Mouse (Mus musculus): Measurements from ENCODE around the gene Pcdh15. TPM values are rescaled to one million over a fixed set of nuclear protein-coding genes. Genes with fewer than 3 reads are reported as not detected.

Pcdh15 gene
- polyA plus RNA-seq, 1 experiment from 2014 or later = 1.3 TPM

- H3K9me3 ChIP-seq = no peaks in the 10 kb centered on the region
- no peaks in the 10 kb centered on the region for H3K36me3 ChIP-seq
- no peak overlapping the region for H3K4me3 ChIP-seq (replicated peaks)
- 83% methylated on average over 4 of the region's 4 CpGs for WGBS
- no peaks in the 10 kb centered on the region for H3K27me3 ChIP-seq (replicated peaks)
- H3K27ac ChIP-seq = no peak overlapping the region
- H3K9ac ChIP-seq = no peak overlapping the region
- no peak for ATAC-seq
- H3K4me1 ChIP-seq (replicated peaks) = no peaks in the 10 kb centered on the region
- no peak overlapping the region for H3K4me2 ChIP-seq (replicated peaks)
Measured at GRCm38 (mm10) chr10:73147978-73148377, 48.8 kb downstream of the Pcdh15 start.

GRCm38 (mm10) chr10:73154544-73154943 lies 55.4 kb downstream of the Pcdh15 start:
- Histone ChIP-seq H3K4me1 (replicated peaks) (no peaks in the 10 kb centered on the region), H3K4me3 (replicated peaks) (no peak overlapping the region), H3K9me3 (no peaks in the 10 kb centered on the region), H3K9ac (no peak overlapping the region), H3K4me2 (replicated peaks) (no peak overlapping the region), H3K36me3 (no peaks in the 10 kb centered on the region), H3K27me3 (replicated peaks) (no peaks in the 10 kb centered on the region), H3K27ac (no peak overlapping the region)
- 82% methylated on average over 5 of the region's 5 CpGs for WGBS
- no peak for ATAC-seq

DNA sequence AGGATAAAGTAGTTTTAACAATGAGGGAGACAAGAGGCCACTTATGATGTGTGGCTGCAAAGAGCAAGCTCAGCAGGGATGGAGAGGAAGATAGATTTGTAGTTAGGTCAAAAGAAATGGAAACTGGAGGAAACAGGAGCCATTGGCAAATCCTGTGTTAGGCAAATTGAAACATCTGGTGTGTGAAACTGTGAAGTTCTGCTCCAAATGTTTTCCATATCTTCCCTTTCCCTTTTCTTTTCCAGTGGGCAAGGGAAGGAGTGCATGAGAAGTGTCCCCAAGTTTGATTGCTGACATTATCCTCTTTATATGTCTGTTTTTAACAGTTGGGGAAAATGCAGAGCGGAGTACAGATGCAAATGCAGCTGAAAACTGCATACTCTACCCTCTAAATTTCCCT lies 62.6 kb downstream of the Pcdh15 start:
- WGBS = 89% methylated on average over 1 of the region's 1 CpGs
- no peak overlapping the region for H3K4me3 ChIP-seq (replicated peaks)

DNA sequence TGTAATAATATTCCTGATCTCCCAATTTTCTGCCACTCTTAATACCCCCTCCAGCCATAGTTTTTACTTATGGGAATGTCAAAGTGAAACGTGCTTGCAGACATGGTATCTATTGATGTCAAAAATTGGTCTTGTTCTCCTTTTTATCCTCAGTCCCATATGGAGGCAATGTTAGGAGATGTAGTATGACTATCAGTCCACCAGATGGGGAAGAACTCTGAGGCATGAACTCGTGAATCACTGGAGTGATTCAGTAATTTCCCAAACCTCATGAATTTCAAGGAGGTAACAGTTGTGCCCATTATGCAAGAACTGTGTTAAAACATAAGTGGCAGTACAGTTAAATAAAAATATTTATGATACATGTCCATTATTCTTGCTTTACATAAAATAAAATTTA lies 116.9 kb downstream of the Pcdh15 start:
- H3K27ac ChIP-seq = no peak overlapping the region
- no peak overlapping the region for H3K4me2 ChIP-seq (replicated peaks)
- no peaks in the 10 kb centered on the region for H3K9me3 ChIP-seq
- H3K9ac ChIP-seq = no peak overlapping the region
- H3K36me3 ChIP-seq = no peaks in the 10 kb centered on the region
- WGBS = 58% methylated on average over 2 of the region's 2 CpGs
- H3K4me1 ChIP-seq (replicated peaks) = no peaks in the 10 kb centered on the region
- no peak overlapping the region for H3K4me3 ChIP-seq (replicated peaks)
- H3K27me3 ChIP-seq (replicated peaks) = no peaks in the 10 kb centered on the region
- ATAC-seq = no peak

More for the DNA sequence above, 62.6 kb downstream of the Pcdh15 start:
- H3K4me1 ChIP-seq (replicated peaks) = no peaks in the 10 kb centered on the region
- no peaks in the 10 kb centered on the region for H3K9me3 ChIP-seq
- ATAC-seq = no peak
- no peak overlapping the region for H3K27ac ChIP-seq
- no peaks in the 10 kb centered on the region for H3K27me3 ChIP-seq (replicated peaks)
- H3K36me3 ChIP-seq = no peaks in the 10 kb centered on the region
- H3K4me2 ChIP-seq (replicated peaks) = no peak overlapping the region
- no peak overlapping the region for H3K9ac ChIP-seq

DNA sequence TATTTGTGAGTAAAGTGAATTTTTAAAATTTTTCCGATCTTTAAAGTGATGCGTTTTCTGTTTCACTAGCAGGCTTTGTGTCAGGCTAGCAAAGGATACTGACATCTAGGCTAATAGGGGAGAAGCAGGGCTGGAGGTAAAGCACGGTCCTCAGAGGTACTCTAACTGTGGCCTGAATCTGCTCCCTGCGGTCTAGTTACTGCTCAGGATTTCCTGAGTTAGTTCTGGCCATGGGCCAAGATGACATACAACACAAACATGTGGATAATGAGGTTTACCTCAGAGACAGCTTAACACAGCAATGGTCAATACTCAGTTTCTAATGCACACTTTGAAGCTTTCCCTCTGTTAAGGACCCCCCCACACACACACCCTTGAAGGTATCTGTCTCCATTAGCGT lies 143.2 kb downstream of the Pcdh15 start:
- H3K4me2 ChIP-seq (replicated peaks) = no peak overlapping the region
- no peak overlapping the region for H3K9ac ChIP-seq
- 72% methylated on average over 5 of the region's 5 CpGs for WGBS
- no peaks in the 10 kb centered on the region for H3K36me3 ChIP-seq
- no peak for ATAC-seq
- H3K27ac ChIP-seq = no peak overlapping the region
- H3K27me3 ChIP-seq (replicated peaks) = no peaks in the 10 kb centered on the region
- no peak overlapping the region for H3K4me3 ChIP-seq (replicated peaks)
- no peaks in the 10 kb centered on the region for H3K4me1 ChIP-seq (replicated peaks)
- no peaks in the 10 kb centered on the region for H3K9me3 ChIP-seq

DNA sequence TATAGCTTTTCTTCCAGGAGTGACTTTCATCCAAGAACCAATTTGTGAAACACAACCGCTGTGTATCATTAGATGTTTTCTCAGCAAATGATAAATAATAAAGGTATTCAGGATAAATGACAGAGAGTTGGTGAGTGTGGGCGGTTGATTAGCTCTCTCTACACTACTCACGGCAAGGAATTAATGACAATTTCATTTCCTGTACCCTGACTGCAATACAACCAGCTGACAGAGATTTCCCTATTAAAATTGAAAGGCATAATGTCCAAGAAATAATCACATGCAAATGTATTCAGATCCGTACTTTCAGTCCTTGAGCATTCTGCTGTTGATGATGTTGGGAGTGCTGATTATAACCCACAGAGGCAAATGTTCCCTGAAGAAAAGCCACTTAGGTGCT lies 181.3 kb downstream of the Pcdh15 start:
- no peak overlapping the region for H3K4me3 ChIP-seq (replicated peaks)
- no peak for ATAC-seq

GRCm38 (mm10) chr10:73296456-73296855 lies 197.3 kb downstream of the Pcdh15 start:
- H3K27me3 ChIP-seq (replicated peaks) = no peaks in the 10 kb centered on the region
- WGBS = 64% methylated on average over 5 of the region's 5 CpGs
- H3K9me3 ChIP-seq = no peaks in the 10 kb centered on the region
- ATAC-seq = no peak
- no peak overlapping the region for H3K4me2 ChIP-seq (replicated peaks)
- H3K36me3 ChIP-seq = no peaks in the 10 kb centered on the region
- H3K4me1 ChIP-seq (replicated peaks) = no peaks in the 10 kb centered on the region
- H3K4me3 ChIP-seq (replicated peaks) = no peak overlapping the region
- no peak overlapping the region for H3K27ac ChIP-seq
- H3K9ac ChIP-seq = no peak overlapping the region

More for the DNA sequence above, 181.3 kb downstream of the Pcdh15 start:
- Histone ChIP-seq H3K36me3 (no peaks in the 10 kb centered on the region), H3K4me1 (replicated peaks) (no peaks in the 10 kb centered on the region), H3K9ac (no peak overlapping the region), H3K9me3 (no peaks in the 10 kb centered on the region), H3K27ac (no peak overlapping the region), H3K27me3 (replicated peaks) (no peaks in the 10 kb centered on the region), H3K4me2 (replicated peaks) (no peak overlapping the region)
- 84% methylated on average over 4 of the region's 4 CpGs for WGBS

DNA sequence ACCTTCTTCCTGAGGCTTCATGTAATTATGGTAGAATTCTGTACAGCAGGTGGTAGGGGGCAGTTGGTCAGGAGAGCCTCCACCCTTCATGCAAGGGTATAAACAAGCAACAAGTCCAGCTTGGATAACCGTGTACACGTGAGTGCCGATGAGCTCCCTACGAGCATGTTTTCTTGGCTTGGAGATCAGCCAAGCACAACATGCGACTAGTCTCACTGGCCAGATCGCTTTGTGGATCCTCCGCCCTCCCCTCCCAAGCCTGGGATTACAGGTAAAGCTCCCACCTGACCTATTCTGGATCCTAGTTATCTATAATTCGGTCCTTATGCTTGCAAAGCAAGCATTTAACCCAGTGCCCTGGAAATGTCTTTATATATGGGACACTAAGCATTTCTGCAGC lies 202.8 kb downstream of the Pcdh15 start:
- ATAC-seq = no peak
- no peak overlapping the region for H3K4me3 ChIP-seq (replicated peaks)
- H3K27ac ChIP-seq = no peak overlapping the region
- H3K9ac ChIP-seq = no peak overlapping the region
- H3K36me3 ChIP-seq = no peaks in the 10 kb centered on the region
- no peak overlapping the region for H3K4me2 ChIP-seq (replicated peaks)
- H3K27me3 ChIP-seq (replicated peaks) = no peaks in the 10 kb centered on the region
- WGBS = 75% methylated on average over 8 of the region's 8 CpGs
- H3K9me3 ChIP-seq = no peaks in the 10 kb centered on the region
- H3K4me1 ChIP-seq (replicated peaks) = no peaks in the 10 kb centered on the region

- Histone ChIP-seq H3K27me3 (replicated peaks) (no peaks in the 10 kb centered on the region), H3K9me3 (no peaks in the 10 kb centered on the region), H3K4me3 (replicated peaks) (no peak overlapping the region), H3K4me1 (replicated peaks) (no peaks in the 10 kb centered on the region), H3K27ac (no peak overlapping the region), H3K36me3 (no peaks in the 10 kb centered on the region), H3K4me2 (replicated peaks) (no peak overlapping the region), H3K9ac (no peak overlapping the region)
- ATAC-seq = no peak
- 85% methylated on average over 1 of the region's 1 CpGs for WGBS
Measured at GRCm38 (mm10) chr10:73306677-73307076, 207.5 kb downstream of the Pcdh15 start.

GRCm38 (mm10) chr10:73326861-73327260 lies 227.7 kb downstream of the Pcdh15 start:
- no peaks in the 10 kb centered on the region for H3K9me3 ChIP-seq
- 87% methylated on average over 7 of the region's 7 CpGs for WGBS
- no peak overlapping the region for H3K4me2 ChIP-seq (replicated peaks)
- H3K4me1 ChIP-seq (replicated peaks) = no peaks in the 10 kb centered on the region
- no peak overlapping the region for H3K4me3 ChIP-seq (replicated peaks)
- no peak overlapping the region for H3K9ac ChIP-seq
- H3K27me3 ChIP-seq (replicated peaks) = no peaks in the 10 kb centered on the region
- H3K27ac ChIP-seq = no peak overlapping the region
- H3K36me3 ChIP-seq = no peaks in the 10 kb centered on the region
- ATAC-seq = no peak

DNA sequence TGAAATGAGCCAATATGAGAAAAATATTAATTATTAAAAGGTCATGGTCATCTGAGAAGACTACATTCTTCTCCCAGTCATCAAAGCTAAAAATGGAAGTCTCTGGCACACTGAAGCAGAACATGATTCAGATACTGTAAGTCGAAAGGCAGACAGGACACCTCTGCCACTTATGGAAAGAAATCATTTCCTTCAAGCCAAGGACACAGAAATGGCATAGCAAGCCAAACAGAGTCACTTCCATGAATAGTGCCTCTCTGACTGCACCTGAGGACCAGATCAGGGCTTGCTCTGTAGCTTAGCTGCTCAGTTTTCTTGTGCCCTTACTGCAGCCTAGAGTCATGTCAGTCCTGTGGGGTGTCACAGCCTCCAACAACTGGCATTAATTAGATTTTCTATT lies 234.3 kb downstream of the Pcdh15 start:
- no peaks in the 10 kb centered on the region for H3K27me3 ChIP-seq (replicated peaks)
- ATAC-seq = no peak
- no peaks in the 10 kb centered on the region for H3K36me3 ChIP-seq
- no peak overlapping the region for H3K27ac ChIP-seq
- H3K9me3 ChIP-seq = no peaks in the 10 kb centered on the region
- H3K4me3 ChIP-seq (replicated peaks) = no peak overlapping the region
- no peak overlapping the region for H3K9ac ChIP-seq
- WGBS = 72% methylated on average over 1 of the region's 1 CpGs
- no peaks in the 10 kb centered on the region for H3K4me1 ChIP-seq (replicated peaks)
- no peak overlapping the region for H3K4me2 ChIP-seq (replicated peaks)

DNA sequence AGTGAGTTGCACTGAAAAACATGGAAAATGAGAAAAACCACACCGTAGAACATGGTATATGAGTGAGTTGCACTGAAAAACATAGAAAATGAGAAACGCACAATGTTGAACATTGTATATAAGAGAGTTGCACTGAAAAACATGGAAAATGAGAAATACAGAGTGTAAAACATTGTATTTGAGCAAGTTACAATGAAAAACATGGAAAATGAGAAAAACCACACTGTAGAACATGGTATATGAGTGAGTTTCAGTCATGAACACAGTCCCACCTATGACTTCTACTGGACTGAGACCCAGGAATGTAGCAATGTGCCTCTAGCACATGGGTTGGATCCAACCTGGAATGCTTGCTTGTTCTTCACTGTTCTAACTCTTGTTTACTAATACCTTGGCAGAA lies 279.9 kb downstream of the Pcdh15 start:
- no peak overlapping the region for H3K4me3 ChIP-seq (replicated peaks)
- no peaks in the 10 kb centered on the region for H3K4me1 ChIP-seq (replicated peaks)
- ATAC-seq = no peak
- H3K4me2 ChIP-seq (replicated peaks) = no peak overlapping the region
- H3K36me3 ChIP-seq = no peaks in the 10 kb centered on the region
- WGBS = 77% methylated on average over 2 of the region's 2 CpGs
- no peaks in the 10 kb centered on the region for H3K9me3 ChIP-seq
- no peak overlapping the region for H3K9ac ChIP-seq
- no peak overlapping the region for H3K27ac ChIP-seq
- no peaks in the 10 kb centered on the region for H3K27me3 ChIP-seq (replicated peaks)

DNA sequence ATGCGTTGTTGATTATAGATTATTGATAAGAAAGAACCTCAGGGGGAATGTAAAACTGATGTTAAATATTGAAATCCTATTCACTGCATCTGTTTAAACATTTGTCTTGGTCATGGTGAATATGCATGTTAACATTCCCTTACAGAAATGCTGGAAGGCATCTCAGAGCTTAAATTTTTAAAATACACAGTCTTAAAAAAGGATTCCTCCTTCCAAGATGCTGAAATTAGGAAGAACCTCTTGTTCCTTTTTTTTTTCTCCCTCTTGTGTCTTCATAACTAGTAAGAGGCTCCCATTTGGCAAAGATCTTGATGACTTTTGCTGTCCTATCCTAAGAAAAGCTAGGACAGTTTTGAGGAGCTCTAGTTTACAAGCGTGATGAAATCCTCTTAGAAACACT lies 284.9 kb downstream of the Pcdh15 start:
- no peaks in the 10 kb centered on the region for H3K9me3 ChIP-seq
- no peak for ATAC-seq
- 83% methylated on average over 2 of the region's 2 CpGs for WGBS

DNA sequence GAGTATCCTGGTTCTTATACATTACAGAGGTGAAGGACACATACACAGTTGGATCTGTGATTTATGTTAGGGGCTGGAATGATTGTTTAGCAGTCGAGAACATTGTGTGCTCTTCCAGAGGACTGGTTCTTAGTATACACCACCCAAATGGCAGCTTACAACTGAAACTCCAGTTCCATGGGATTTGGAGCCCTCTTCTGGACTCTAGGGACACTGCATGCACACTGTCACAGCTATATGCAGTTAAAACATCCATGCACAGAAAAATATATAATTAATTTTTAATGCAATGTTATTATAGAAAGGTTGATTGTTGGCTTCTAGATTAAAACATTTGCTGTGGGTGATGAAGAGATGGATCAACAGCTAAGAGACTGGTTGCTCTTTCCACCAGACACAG lies 301.3 kb downstream of the Pcdh15 start:
- no peak for ATAC-seq
- 86% methylated on average over 1 of the region's 1 CpGs for WGBS
- Histone ChIP-seq H3K27ac (no peak overlapping the region), H3K4me2 (replicated peaks) (no peak overlapping the region), H3K36me3 (no peaks in the 10 kb centered on the region), H3K27me3 (replicated peaks) (no peaks in the 10 kb centered on the region), H3K4me3 (replicated peaks) (no peak overlapping the region), H3K9ac (no peak overlapping the region), H3K9me3 (no peaks in the 10 kb centered on the region), H3K4me1 (replicated peaks) (no peaks in the 10 kb centered on the region)

More for the DNA sequence above, 284.9 kb downstream of the Pcdh15 start:
- H3K9ac ChIP-seq = no peak overlapping the region
- H3K27ac ChIP-seq = no peak overlapping the region
- H3K36me3 ChIP-seq = no peaks in the 10 kb centered on the region
- no peaks in the 10 kb centered on the region for H3K27me3 ChIP-seq (replicated peaks)
- H3K4me2 ChIP-seq (replicated peaks) = no peak overlapping the region
- no peaks in the 10 kb centered on the region for H3K4me1 ChIP-seq (replicated peaks)
- H3K4me3 ChIP-seq (replicated peaks) = no peak overlapping the region

Measured in intestine, embryonic 15.5 days (tissue).